Mouse (Mus musculus) intestine, embryonic 16.5 days (tissue): ENCODE data around the gene Gstt1. TPM values are rescaled to one million over a fixed set of nuclear protein-coding genes. Genes with fewer than 3 reads are reported as not detected.
"Not testable (repeated sequence)": the region's sequence is repeated elsewhere in the genome, so short reads cannot be mapped to it uniquely, and the experiment has no call there.

ENCODE experiments used
- ATAC-seq: fragments of 200-750 bp; cut with Nextera tagmentation; 2 replicates; pipeline ENCODE4 v1.8.0; 2017; ENCODE audit warnings: moderate TSS enrichment, moderate library complexity
- H3K27ac ChIP-seq: fragments of 300-500 bp; sonication (generic); 2 replicates; pipeline ENCODE4 v1.5.1; 2014; ENCODE audit warnings: mild to moderate bottlenecking, low read length
- H3K27me3 ChIP-seq: fragments of 300-500 bp; sonication (generic); replicated peaks from 2 replicates; pipeline ENCODE4 v1.6.1; 2014; ENCODE audit warnings: low read length, control low read depth, mixed read lengths; ENCODE audit not compliant: control insufficient read depth, insufficient read depth
- H3K36me3 ChIP-seq: fragments of 300-500 bp; sonication (generic); 2 replicates; pipeline ENCODE4 v1.6.1; 2014; ENCODE audit warnings: low read length, control low read depth; ENCODE audit not compliant: control insufficient read depth, insufficient read depth
- H3K4me1 ChIP-seq: fragments of 300-500 bp; sonication (generic); 2 replicates; pipeline ENCODE4 v1.6.1; 2014; ENCODE audit warnings: low read length, control low read depth, mixed read lengths; ENCODE audit not compliant: control insufficient read depth, insufficient read depth
- H3K4me2 ChIP-seq: fragments of 300-500 bp; sonication (generic); 2 replicates; pipeline ENCODE4 v1.6.1; 2014; ENCODE audit warnings: low read depth, low read length, control low read depth
- H3K4me3 ChIP-seq: fragments of 300-500 bp; sonication (generic); 2 replicates; pipeline ENCODE4 v1.5.1; 2014; ENCODE audit warnings: mild to moderate bottlenecking, low read length
- H3K9ac ChIP-seq: fragments of 300-500 bp; sonication (generic); 2 replicates; pipeline ENCODE4 v1.6.1; 2014; ENCODE audit warnings: low read depth, low read length
- H3K9me3 ChIP-seq: fragments of 300-500 bp; sonication (generic); 2 replicates; pipeline ENCODE4 v1.6.1; 2016; ENCODE audit warnings: low read length, control low read depth; ENCODE audit not compliant: control insufficient read depth
- WGBS: fragments of 180-500 bp; shearing (Covaris S2); extraction: QIAGEN DNeasy Blood & Tissue Kit; methylation state at CpG from one replicate; pipeline ENCODE4 v1.1.7; 2014; 5-methylcytosine and 5-hydroxymethylcytosine counted together
- polyA plus RNA-seq: library from polyadenylated mRNA; unstranded; fragments of >200 nt; fragmentation: Nextera tagmentation; extraction: Ambion mirVana; gene quantifications from 2 replicates; pipeline ENCODE4 v1.2.1, GENCODE M21; 2015

Gene Gstt1
- polyA plus RNA-seq, 1 experiment from 2014 or later = 19.2 TPM

- peaks cover 2% of the 10 kb centered on the region; the same call in 1 of the 2 replicates for H3K36me3 ChIP-seq
- WGBS = 82% methylated on average over 5 of the region's 5 CpGs
- H3K27me3 ChIP-seq = no peaks in the 10 kb centered on the region
- H3K9ac ChIP-seq = no peak overlapping the region
- no peak for ATAC-seq
- H3K4me3 ChIP-seq = no peak overlapping the region
- H3K9me3 ChIP-seq = no peaks in the 10 kb centered on the region
- no peak overlapping the region for H3K4me2 ChIP-seq
- no peak overlapping the region for H3K27ac ChIP-seq
- H3K4me1 ChIP-seq = peaks cover 7% of the 10 kb centered on the region; the same call in 1 of the 2 replicates
These were observed 24.3 kb downstream of the Gstt1 start for GRCm38 (mm10) chr10:75774102-75774501.

GRCm38 (mm10) chr10:75772795-75773664 lies 25.4 kb downstream of the Gstt1 start, which contains the start of gene Ddt:
TSS of gene Ddt (minus strand) at chr10:75773414.
- Histone ChIP-seq H3K9me3 (no peaks in the 10 kb centered on the region), H3K4me2 (peak within 1 kb of the TSS; percentile 92), H3K4me3 (peak within 1 kb of the TSS; percentile 75), H3K4me1 (peaks cover 7% of the 10 kb centered on the region; the same call in 1 of the 2 replicates), H3K27me3 (no peaks in the 10 kb centered on the region), H3K27ac (peak within 1 kb of the TSS; percentile 57; the same call in 1 of the 2 replicates), H3K36me3 (0 out of 2 replicates have a peak, but pooled peaks cover 2% of the 10 kb centered on the region), H3K9ac (peak within 1 kb of the TSS; percentile 77)
- under 1% methylated on average over 46 of the region's 47 CpGs for WGBS
- peak; percentile 97 for ATAC-seq

- not testable (repeated sequence) for H3K27me3 ChIP-seq, H3K4me2 ChIP-seq, ATAC-seq, H3K9me3 ChIP-seq, H3K4me3 ChIP-seq, H3K9ac ChIP-seq, H3K36me3 ChIP-seq, H3K27ac ChIP-seq
- 29% methylated on average over 5 of the region's 5 CpGs for WGBS
- peaks cover 13% of the 10 kb centered on the region for H3K4me1 ChIP-seq
These were observed 30.6 kb downstream of the Gstt1 start for GRCm38 (mm10) chr10:75767756-75768155.

- Histone ChIP-seq H3K36me3 (0 out of 2 replicates have a peak, but pooled peaks cover 2% of the 10 kb centered on the region), H3K27me3 (no peaks in the 10 kb centered on the region), H3K4me2 (no peak overlapping the region), H3K9ac (no peak overlapping the region), H3K9me3 (no peaks in the 10 kb centered on the region), H3K4me1 (peaks cover 10% of the 10 kb centered on the region), H3K4me3 (no peak overlapping the region), H3K27ac (no peak overlapping the region)
- whole genome bisulfite sequencing = 83% methylated on average over 6 of the region's 6 CpGs
- ATAC-seq = no peak
These were observed 31.5 kb downstream of the Gstt1 start for GRCm38 (mm10) chr10:75766856-75767255.

GRCm38 (mm10) chr10:75764519-75765473 lies 33.6 kb downstream of the Gstt1 start:
- peak; percentile 49 for ATAC-seq
- peak overlapping the region; percentile 69 for H3K4me2 ChIP-seq
- no peaks in the 10 kb centered on the region; the same call in 1 of the 2 replicates for H3K36me3 ChIP-seq
- under 1% methylated on average over 27 of the region's 27 CpGs for WGBS
- peak overlapping the region; percentile 94 for H3K4me3 ChIP-seq
- peaks cover 10% of the 10 kb centered on the region for H3K4me1 ChIP-seq
- peak overlapping the region; percentile 75 for H3K27ac ChIP-seq
- H3K27me3 ChIP-seq = no peaks in the 10 kb centered on the region
- peak overlapping the region; percentile 66 for H3K9ac ChIP-seq
- H3K9me3 ChIP-seq = no peaks in the 10 kb centered on the region

GRCm38 (mm10) chr10:75763682-75764518 lies 34.5 kb downstream of the Gstt1 start, which contains the start of gene Cabin1:
TSS of gene Cabin1 (minus strand) at chr10:75764341.
- peak within 1 kb of the TSS; percentile 94 for H3K4me3 ChIP-seq
- peaks cover 10% of the 10 kb centered on the region for H3K4me1 ChIP-seq
- H3K4me2 ChIP-seq = peak within 1 kb of the TSS; percentile 72
- peak within 1 kb of the TSS; percentile 75 for H3K27ac ChIP-seq
- no peaks in the 10 kb centered on the region for H3K27me3 ChIP-seq
- ATAC-seq = peak; percentile 99
- H3K9ac ChIP-seq = peak within 1 kb of the TSS; percentile 83
- no peaks in the 10 kb centered on the region for H3K9me3 ChIP-seq
- no peaks in the 10 kb centered on the region; the same call in 1 of the 2 replicates for H3K36me3 ChIP-seq
- under 1% methylated on average over 61 of the region's 61 CpGs for WGBS

- H3K27me3 ChIP-seq = no peaks in the 10 kb centered on the region
- 93% methylated on average over 3 of the region's 3 CpGs for WGBS
- H3K4me3 ChIP-seq = no peak overlapping the region
- H3K9ac ChIP-seq = 0 out of 2 replicates have a peak overlapping the region, but pooled peaks have one; percentile 9
- no peak for ATAC-seq
- no peak overlapping the region for H3K4me2 ChIP-seq
- H3K27ac ChIP-seq = no peak overlapping the region
- H3K4me1 ChIP-seq = peaks cover 10% of the 10 kb centered on the region
- H3K36me3 ChIP-seq = peaks cover 3% of the 10 kb centered on the region
- no peaks in the 10 kb centered on the region for H3K9me3 ChIP-seq
These were observed 36.0 kb downstream of the Gstt1 start for GRCm38 (mm10) chr10:75762413-75762812.

- Histone ChIP-seq H3K4me2 (no peak overlapping the region), H3K27ac (no peak overlapping the region), H3K4me1 (peaks cover 10% of the 10 kb centered on the region), H3K9me3 (no peaks in the 10 kb centered on the region), H3K27me3 (no peaks in the 10 kb centered on the region), H3K9ac (no peak overlapping the region), H3K4me3 (no peak overlapping the region), H3K36me3 (peaks cover 3% of the 10 kb centered on the region)
- no peak for ATAC-seq
- WGBS = 97% methylated on average over 3 of the region's 3 CpGs
These were observed 38.1 kb downstream of the Gstt1 start for GRCm38 (mm10) chr10:75760311-75760710.
